Mouse (Mus musculus) liver, adult 2 months (tissue): ENCODE measurements at regions not wholly inside any gene's neighbourhood (a gene's known extent, or its start where the extent isn't known, plus 50 kb on each side); places are given as distances from the start of the nearest gene placed in this dataset.

Experiments
- CTCF ChIP-seq: fragments of 200-500 bp; IDR thresholded peaks from 2 replicates; pipeline ENCODE4 v1.5.1; 2011; ENCODE audit warnings: low read depth, low read length, control low read depth
- POLR2A ChIP-seq: fragments of 200-500 bp; IDR thresholded peaks from 2 replicates; pipeline ENCODE4 v1.6.1; 2011; ENCODE audit warnings: low read length, control low read depth; ENCODE audit not compliant: insufficient read depth; ENCODE audit errors: extremely low read depth

DNA sequence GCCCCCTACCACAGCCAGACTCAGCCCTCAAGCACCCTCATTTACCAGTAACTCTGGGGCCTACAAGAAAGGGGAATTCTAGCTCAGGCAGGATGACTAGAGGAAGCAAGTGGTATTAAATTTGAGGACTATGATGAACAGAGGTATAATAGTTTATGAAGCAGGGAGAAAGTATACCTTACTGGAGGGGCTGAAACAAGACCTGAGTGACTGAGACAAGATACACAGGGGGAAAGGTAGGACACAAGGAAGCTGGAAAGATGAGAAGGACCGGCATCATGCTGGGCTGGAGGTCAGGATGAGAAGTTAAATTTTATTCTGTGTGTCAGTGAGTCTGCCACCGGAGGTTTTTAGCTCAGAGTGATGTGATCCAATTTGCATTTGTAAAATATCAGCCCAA is 417.2 kb upstream of the Smim15 start:
- TF ChIP-seq POLR2A (no peak), CTCF (no peak)
